Mouse (Mus musculus): ENCODE results near the gene Hmga1. TPM values are rescaled to one million over a fixed set of nuclear protein-coding genes. Genes with fewer than 3 reads are reported as not detected.

Gene Hmga1
- polyA plus RNA-seq, 1 experiment: 73.2 TPM

GRCm38 (mm10) chr17:27564391-27565162 lies 8.3 kb downstream of the Hmga1 start:
- TF ChIP-seq CTCF (IDR thresholded peaks at IDR 0.05; ENCODE audit: insufficient read depth, low read length) (no peak), POLR2A (IDR thresholded peaks at IDR 0.05; ENCODE audit: borderline replicate concordance, extremely low read depth, low read depth, low read length) (no peak)
- WGBS: 26% methylated on average over 20 of the region's 20 CpGs
- Histone ChIP-seq H3K4me3 (replicated peaks; ENCODE audit: extremely low read depth, low read depth, low read length) (peak overlapping the region; percentile 66), H3K4me1 (ENCODE audit: control insufficient read depth, insufficient read depth, low read length) (peaks cover 2% of the 10 kb centered on the region; the same call in 1 of the 2 replicates)
- no peak for DNase-seq

- H3K4me3 ChIP-seq (replicated peaks; ENCODE audit: extremely low read depth, low read depth, low read length): peak within 1 kb of the TSS; percentile 74
- DNase-seq: peak; percentile 96
- H3K4me1 ChIP-seq (ENCODE audit: control insufficient read depth, insufficient read depth, low read length): peaks cover 2% of the 10 kb centered on the region; the same call in 1 of the 2 replicates
- WGBS: under 1% methylated on average over 54 of the region's 58 CpGs
- TF ChIP-seq CTCF (IDR thresholded peaks at IDR 0.05; ENCODE audit: insufficient read depth, low read length) (peak; percentile 50; the same call in 1 of the 2 replicates), POLR2A (IDR thresholded peaks at IDR 0.05; ENCODE audit: borderline replicate concordance, extremely low read depth, low read depth, low read length) (no peak; the same call in 1 of the 2 replicates)
Observed at GRCm38 (mm10) chr17:27565163-27565941, 9.1 kb downstream of the Hmga1 start, which contains the start of gene AI413582. AI413582 (minus strand) TSS chr17:27565756.

GRCm38 (mm10) chr17:27565942-27566267 lies 9.6 kb downstream of the Hmga1 start:
- DNase-seq: no peak
- peaks cover 2% of the 10 kb centered on the region; the same call in 1 of the 2 replicates for H3K4me1 ChIP-seq (ENCODE audit: control insufficient read depth, insufficient read depth, low read length)
- TF ChIP-seq CTCF (IDR thresholded peaks at IDR 0.05; ENCODE audit: insufficient read depth, low read length): no peak
- peak; percentile 10; the same call in 1 of the 2 replicates for TF ChIP-seq POLR2A (IDR thresholded peaks at IDR 0.05; ENCODE audit: borderline replicate concordance, extremely low read depth, low read depth, low read length)
- H3K4me3 ChIP-seq (replicated peaks; ENCODE audit: extremely low read depth, low read depth, low read length): peak overlapping the region; percentile 74
- WGBS: under 1% methylated on average over 13 of the region's 13 CpGs

- TF ChIP-seq CTCF (IDR thresholded peaks at IDR 0.05; ENCODE audit: insufficient read depth, low read length): no peak
- no peak for TF ChIP-seq POLR2A (IDR thresholded peaks at IDR 0.05; ENCODE audit: borderline replicate concordance, extremely low read depth, low read depth, low read length)
- Histone ChIP-seq H3K4me1 (ENCODE audit: control insufficient read depth, insufficient read depth, low read length) (peaks cover 2% of the 10 kb centered on the region; the same call in 1 of the 2 replicates), H3K4me3 (replicated peaks; ENCODE audit: extremely low read depth, low read depth, low read length) (no peak overlapping the region)
- 77% methylated on average over 5 of the region's 5 CpGs for WGBS
- no peak for DNase-seq
Observed at GRCm38 (mm10) chr17:27568228-27568627, 11.9 kb downstream of the Hmga1 start.

- 82% methylated on average over 8 of the region's 8 CpGs for WGBS
- Histone ChIP-seq H3K4me3 (replicated peaks; ENCODE audit: extremely low read depth, low read depth, low read length) (no peak overlapping the region), H3K4me1 (ENCODE audit: control insufficient read depth, insufficient read depth, low read length) (peaks cover 2% of the 10 kb centered on the region; the same call in 1 of the 2 replicates)
- DNase-seq: no peak
- TF ChIP-seq CTCF (IDR thresholded peaks at IDR 0.05; ENCODE audit: insufficient read depth, low read length) (no peak), POLR2A (IDR thresholded peaks at IDR 0.05; ENCODE audit: borderline replicate concordance, extremely low read depth, low read depth, low read length) (no peak)
Observed at GRCm38 (mm10) chr17:27571315-27571714, 15.0 kb downstream of the Hmga1 start.

GRCm38 (mm10) chr17:27573772-27574320 lies 17.5 kb downstream of the Hmga1 start:
- no peak overlapping the region for H3K4me3 ChIP-seq (replicated peaks; ENCODE audit: extremely low read depth, low read depth, low read length)
- 0 out of 2 replicates have a peak, but pooled peaks cover 2% of the 10 kb centered on the region for H3K4me1 ChIP-seq (ENCODE audit: control insufficient read depth, insufficient read depth, low read length)
- no peak for TF ChIP-seq CTCF (IDR thresholded peaks at IDR 0.05; ENCODE audit: insufficient read depth, low read length)
- no peak for TF ChIP-seq POLR2A (IDR thresholded peaks at IDR 0.05; ENCODE audit: borderline replicate concordance, extremely low read depth, low read depth, low read length)
- DNase-seq: no peak
- 80% methylated on average over 10 of the region's 10 CpGs for WGBS

GRCm38 (mm10) chr17:27574470-27575115 lies 18.3 kb downstream of the Hmga1 start:
- Histone ChIP-seq H3K4me1 (ENCODE audit: control insufficient read depth, insufficient read depth, low read length) (0 out of 2 replicates have a peak, but pooled peaks cover 2% of the 10 kb centered on the region), H3K4me3 (replicated peaks; ENCODE audit: extremely low read depth, low read depth, low read length) (no peak overlapping the region)
- TF ChIP-seq CTCF (IDR thresholded peaks at IDR 0.05; ENCODE audit: insufficient read depth, low read length): no peak
- TF ChIP-seq POLR2A (IDR thresholded peaks at IDR 0.05; ENCODE audit: borderline replicate concordance, extremely low read depth, low read depth, low read length): no peak
- WGBS: 73% methylated on average over 16 of the region's 16 CpGs
- no peak for DNase-seq

- Histone ChIP-seq H3K4me1 (ENCODE audit: control insufficient read depth, insufficient read depth, low read length) (0 out of 2 replicates have a peak, but pooled peaks cover 2% of the 10 kb centered on the region), H3K4me3 (replicated peaks; ENCODE audit: extremely low read depth, low read depth, low read length) (no peak overlapping the region)
- DNase-seq: no peak
- 60% methylated on average over 10 of the region's 10 CpGs for WGBS
- TF ChIP-seq POLR2A (IDR thresholded peaks at IDR 0.05; ENCODE audit: borderline replicate concordance, extremely low read depth, low read depth, low read length) (no peak), CTCF (IDR thresholded peaks at IDR 0.05; ENCODE audit: insufficient read depth, low read length) (no peak)
Observed at GRCm38 (mm10) chr17:27575116-27575776, 18.9 kb downstream of the Hmga1 start.
